Comparison of ENCODE assay signal across 25 mouse cellular contexts in genomic region chr9:71773563-71773962, GRCm38 (mm10). TPM values are rescaled to one million over a fixed set of nuclear protein-coding genes. Genes with fewer than 3 reads are reported as not detected.
DNase-seq lines count a peak whose midpoint lies in the region; ATAC-seq and TF ChIP-seq lines count a peak whose summit lies in the region.
"Had no signal": no experiment of that assay in that cellular context is flagged by ENCODE, and none has a peak within 500 bp of the region (broad histone marks: within the 10 kb centered on the region; RNA-seq: fewer than 3 reads in every experiment).

No protein-coding gene starts in this region.

- 32% methylated on average over 9 of the region's 9 CpGs for WGBS in lung, postnatal 0 days

- TF ChIP-seq CTCF in lung, postnatal 0 days (IDR thresholded peaks at IDR 0.05), result no peak
- TF ChIP-seq CTCF in CH12.LX (conservative IDR thresholded peaks at IDR 0.05 in 1 of 2, IDR thresholded peaks at IDR 0.05 in 1 of 2; ENCODE audit: low read depth in 2 of 2, low read length in 2 of 2), result no peak

- H3K79me2 ChIP-seq in CH12.LX (replicated peaks; ENCODE audit: control insufficient read depth, extremely low read depth, insufficient read depth, poor library complexity, severe bottlenecking), result no peaks in the 10 kb centered on the region

- no peak for TF ChIP-seq EP300 in lung, postnatal 0 days (IDR thresholded peaks at IDR 0.05)
- no peak for TF ChIP-seq EP300 in CH12.LX (IDR thresholded peaks at IDR 0.05; ENCODE audit: low read length)

- DNase-seq in lung, postnatal 0 days (ENCODE audit: low spot score), result peak; percentile 64
- DNase-seq in lung, postnatal 10 days, result no peak
- peak; percentile 36 for DNase-seq in CH12.LX (ENCODE audit: extremely low read depth)
- peak; percentile 17 for DNase-seq in induced T-regulatory cell, adult 2 months (ENCODE audit: low read depth)
- peak; percentile 14 to 27 for DNase-seq in thymus, postnatal 36 days
- DNase-seq in cerebellum, adult 8-10 months, result no peak
- DNase-seq in adrenal gland, postnatal 14 days, result no peak
- DNase-seq: cerebellum, adult 11 months; cerebellum, postnatal 14 days; gastrocnemius, postnatal 10 days; kidney, adult 2 months; layer of hippocampus, adult 9-11 months; left cerebral cortex, postnatal 4 days; right cerebral cortex, postnatal 14 days had no signal

- H3K27ac ChIP-seq in lung, postnatal 0 days (ENCODE audit: low read length), result no peak overlapping the region
- no peak overlapping the region for H3K27ac ChIP-seq in CH12.LX (ENCODE audit: insufficient read depth, low read depth)
- H3K27ac ChIP-seq: embryonic facial prominence, embryonic 12.5 days; forebrain, embryonic 13.5 days; hindbrain, embryonic 13.5 days; kidney, postnatal 0 days; left cerebral cortex, adult 2 months; limb, embryonic 15.5 days; liver, embryonic 15.5 days; midbrain, embryonic 12.5 days; neural tube, embryonic 12.5 days had no signal

- H3K4me1 ChIP-seq in lung, postnatal 0 days (ENCODE audit: insufficient read depth, low read depth, low read length), result peaks cover 9% of the 10 kb centered on the region; the same call in 1 of the 2 replicates
- peaks cover 0 to 11% of the 10 kb centered on the region in 2 experiments; a peak in 2 of 4 replicates for H3K4me1 ChIP-seq in CH12.LX (ENCODE audit: control insufficient read depth in 1 of 2, insufficient read depth in 2 of 2)

- no peak for ATAC-seq in lung, postnatal 0 days
- ATAC-seq: forebrain, embryonic 13.5 days; inflammation-experienced regulatory T-cells, adult 6 months; Patski had no signal

- in situ Hi-C loops in CH12.LX (cut with MboI; ENCODE audit: low pct_ligation_motif_present, low pct_unique_long_range_greater_than_20kb, low sequenced_read_pairs), result no loop called here

- H3K9ac ChIP-seq in lung, postnatal 0 days (replicated peaks; ENCODE audit: low read depth), result no peak overlapping the region
- no peak overlapping the region for H3K9ac ChIP-seq in CH12.LX (ENCODE audit: insufficient read depth, low read depth)
- H3K9ac ChIP-seq: embryonic facial prominence, embryonic 12.5 days; forebrain, embryonic 13.5 days; hindbrain, embryonic 13.5 days; limb, embryonic 15.5 days; liver, embryonic 15.5 days; midbrain, embryonic 12.5 days; neural tube, embryonic 12.5 days had no signal

- dilution Hi-C loops in CH12.LX (cut with MboI; ENCODE audit: extremely low pct_ligation_motif_present, extremely low pct_unique_long_range_greater_than_20kb, low sequenced_read_pairs), result no loop called here

- no peak for TF ChIP-seq RAD21 in CH12.LX (IDR thresholded peaks at IDR 0.05; ENCODE audit: low read depth, low read length)

- no peak overlapping the region for H3K4me3 ChIP-seq in lung, postnatal 0 days (ENCODE audit: low read depth, low read length)
- no peak overlapping the region for H3K4me3 ChIP-seq in CH12.LX (replicated peaks in 1 of 3; ENCODE audit: low read depth in 2 of 3, low read length in 2 of 3, poor library complexity in 1 of 3)
- H3K4me3 ChIP-seq: embryonic facial prominence, embryonic 12.5 days; forebrain, embryonic 13.5 days; hindbrain, embryonic 13.5 days; left cerebral cortex, adult 2 months; limb, embryonic 15.5 days; liver, embryonic 15.5 days; midbrain, embryonic 12.5 days; neural tube, embryonic 12.5 days had no signal

- no peak for TF ChIP-seq POLR2A in CH12.LX (IDR thresholded peaks at IDR 0.05; ENCODE audit: low read depth, low read length)

- no peak overlapping the region for H3K4me2 ChIP-seq in lung, postnatal 0 days (replicated peaks; ENCODE audit: low read depth, low read length)
- no peak overlapping the region for H3K4me2 ChIP-seq in CH12.LX (ENCODE audit: insufficient read depth, low read depth, poor library complexity, severe bottlenecking)
- H3K4me2 ChIP-seq: embryonic facial prominence, embryonic 12.5 days; forebrain, embryonic 13.5 days; hindbrain, embryonic 13.5 days; limb, embryonic 15.5 days; liver, embryonic 15.5 days; midbrain, embryonic 12.5 days; neural tube, embryonic 12.5 days had no signal

- H3K36me3 ChIP-seq in lung, postnatal 0 days (ENCODE audit: insufficient read depth, low read length), result no peaks in the 10 kb centered on the region
- H3K36me3 ChIP-seq in CH12.LX (replicated peaks in 1 of 2; ENCODE audit: control insufficient read depth in 1 of 2, insufficient read depth in 1 of 2, low read length in 1 of 2), result no peaks in the 10 kb centered on the region
- H3K36me3 ChIP-seq: embryonic facial prominence, embryonic 12.5 days; hindbrain, embryonic 13.5 days; limb, embryonic 15.5 days; liver, embryonic 15.5 days; midbrain, embryonic 12.5 days; neural tube, embryonic 12.5 days had no signal

- H3K27me3 ChIP-seq in lung, postnatal 0 days (replicated peaks; ENCODE audit: insufficient read depth, low read length), result no peaks in the 10 kb centered on the region
- H3K27me3 ChIP-seq in CH12.LX (replicated peaks), result no peaks in the 10 kb centered on the region
- H3K27me3 ChIP-seq: limb, embryonic 15.5 days; Patski had no signal

- no peaks in the 10 kb centered on the region for H3K9me3 ChIP-seq in lung, postnatal 0 days (ENCODE audit: low read length)
- peaks cover 18% of the 10 kb centered on the region for H3K9me3 ChIP-seq in CH12.LX (replicated peaks; ENCODE audit: low read length)
- H3K9me3 ChIP-seq: embryonic facial prominence, embryonic 12.5 days; hindbrain, embryonic 13.5 days; limb, embryonic 15.5 days; liver, embryonic 15.5 days had no signal

TF ChIP-seq in CH12.LX, 34 proteins besides CTCF, POLR2A, EP300 and RAD21:
- TF ChIP-seq UBTF (IDR thresholded peaks at IDR 0.05; ENCODE audit: low read depth, low read length) (no peak), MAFK (IDR thresholded peaks at IDR 0.05; ENCODE audit: insufficient replicate concordance, low read length) (no peak), MAX (IDR thresholded peaks at IDR 0.05; ENCODE audit: low read length) (no peak), ZNF384 (IDR thresholded peaks at IDR 0.05; ENCODE audit: low read depth, low read length) (no peak), USF2 (conservative IDR thresholded peaks at IDR 0.05; ENCODE audit: low read depth, low read length) (no peak), HCFC1 (IDR thresholded peaks at IDR 0.05; ENCODE audit: low read depth, low read length) (no peak), ZC3H11A (IDR thresholded peaks at IDR 0.05; ENCODE audit: low read depth, low read length) (no peak), E2F4 (IDR thresholded peaks at IDR 0.05; ENCODE audit: insufficient replicate concordance, low read depth, low read length) (no peak), GABPA (IDR thresholded peaks at IDR 0.05; ENCODE audit: insufficient replicate concordance, low read depth, low read length) (no peak), MXI1 (IDR thresholded peaks at IDR 0.05; ENCODE audit: low read depth, low read length) (no peak), RCOR1 (conservative IDR thresholded peaks at IDR 0.05; ENCODE audit: low read depth, low read length) (no peak), MEF2A (IDR thresholded peaks at IDR 0.05; ENCODE audit: borderline replicate concordance, low read depth, low read length) (no peak), NELFE (IDR thresholded peaks at IDR 0.05; ENCODE audit: low read depth, low read length) (no peak), SMC3 (IDR thresholded peaks at IDR 0.05; ENCODE audit: low read depth, low read length) (no peak), JUND (conservative IDR thresholded peaks at IDR 0.05; ENCODE audit: low read depth, low read length) (no peak)

RNA-seq across cellular contexts. Expression of gene Cgnl1, which starts 2.2 kb away (rescaled TPM):
- polyA plus RNA-seq in lung, postnatal 0 days (2015; fragmentation: Nextera tagmentation; extraction: Ambion mirVana), result 26.1 and 28.5 TPM in 2 replicates
- total RNA-seq in CH12.LX (2012; rRNA removed), result not detected in 2 replicates
- not detected in 2 replicates for total RNA-seq in CH12.LX (2014; rRNA removed)
- polyA plus RNA-seq in CH12.LX (2012; ENCODE audit: insufficient read length, low read depth), result 0.03 TPM in 1 of 2 replicates, not detected in the other
- total RNA-seq in adrenal gland, postnatal 14 days (2021), result 64.8 and 67.3 TPM in 2 replicates
- polyA plus RNA-seq: inflammation-experienced regulatory T-cells, adult 6 months had no signal

Comparison
In these comparisons a context has a peak if more than half of its experiments do, and no peak if none do; other contexts are left out.
1. DNase-seq: peak in lung, postnatal 0 days (single experiment), CH12.LX (single experiment), induced T-regulatory cell, adult 2 months (single experiment) and thymus, postnatal 36 days (2 of 2); none in lung, postnatal 10 days (single experiment), cerebellum, adult 8-10 months (single experiment) and adrenal gland, postnatal 14 days (single experiment).
2. RNA of gene Cgnl1, which starts 2.2 kb away (total RNA-seq): 64.8 to 67.3 TPM in adrenal gland, postnatal 14 days; not detected in CH12.LX; every median in the first group is over 10 times any median in the second.